Mouse (Mus musculus): Measurements from ENCODE around the gene Rpp38. TPM values are rescaled to one million over a fixed set of nuclear protein-coding genes. Genes with fewer than 3 reads are reported as not detected.
A peak's percentile ranks its signal among the peaks of the same experiment; 100 is the strongest.

Gene Rpp38
- total and polyA plus RNA-seq, 3 experiments: 9.9 to 16.6 TPM; not detected in 1

- Histone ChIP-seq H3K4me3 (ENCODE audit: control insufficient read depth in 1 of 2, insufficient read depth in 1 of 2, low read depth in 2 of 2, low read length in 2 of 2) (no peak overlapping the region), H3K9ac (ENCODE audit: control insufficient read depth, low read depth, low read length, poor library complexity, severe bottlenecking) (no peak overlapping the region), H3K4me1 (ENCODE audit: control insufficient read depth in 1 of 2, insufficient read depth in 2 of 2, low read length in 2 of 2) (peaks cover 0 to 3% of the 10 kb centered on the region in 2 experiments; a peak in 2 of 4 replicates), H3K36me3 (ENCODE audit: control insufficient read depth in 1 of 2, insufficient read depth in 2 of 2, low read length in 2 of 2) (peaks cover 5 to 11% of the 10 kb centered on the region in 2 experiments), H3K79me2 (ENCODE audit: control insufficient read depth, insufficient read depth, low read length, poor library complexity) (peaks cover 7% of the 10 kb centered on the region), H3K27ac (ENCODE audit: control insufficient read depth, low read depth, low read length) (no peak overlapping the region), H3K9me3 (replicated peaks; ENCODE audit: insufficient read depth, low read length) (no peaks in the 10 kb centered on the region), H3K27me3 (ENCODE audit: control insufficient read depth in 1 of 2, insufficient read depth in 2 of 2, low read length in 2 of 2) (no peaks in the 10 kb centered on the region)
- DNase-seq (ENCODE audit: low read depth, low spot score): peak; percentile 37
- TF ChIP-seq CHD2 (IDR thresholded peaks at IDR 0.05; ENCODE audit: low read length): no peak
- no peak for TF ChIP-seq ELF1 (IDR thresholded peaks at IDR 0.05; ENCODE audit: low read depth, low read length)
- TF ChIP-seq BHLHE40 (IDR thresholded peaks at IDR 0.05; ENCODE audit: borderline replicate concordance, low read depth, low read length): no peak
- TF ChIP-seq EP300 (IDR thresholded peaks at IDR 0.05; ENCODE audit: low read depth in 1 of 2, low read length in 2 of 2): peak in 1 of 2 experiments; percentile 19; a peak in 1 of 4 replicates
- TF ChIP-seq HCFC1 (IDR thresholded peaks at IDR 0.05; ENCODE audit: low read depth, low read length): no peak
- TF ChIP-seq MYC (IDR thresholded peaks at IDR 0.05; ENCODE audit: low read depth, low read length): no peak
- no peak for TF ChIP-seq UBTF (IDR thresholded peaks at IDR 0.05; ENCODE audit: borderline replicate concordance, insufficient read depth, low read depth, low read length)
- 0 out of 2 replicates have a peak, but pooled peaks have one; percentile 17 for TF ChIP-seq GATA1 (IDR thresholded peaks at IDR 0.05; ENCODE audit: low read depth, low read length)
- TF ChIP-seq ZKSCAN1 (IDR thresholded peaks at IDR 0.05; ENCODE audit: low read depth, low read length): no peak
- TF ChIP-seq TCF12 (IDR thresholded peaks at IDR 0.05; ENCODE audit: low read depth, low read length): no peak
Observed at GRCm38 (mm10) chr2:3305426-3306025, 26.9 kb downstream of the Rpp38 start.

- no peaks in the 10 kb centered on the region; a peak in 1 of 4 replicates for H3K4me1 ChIP-seq (ENCODE audit: control insufficient read depth in 1 of 2, insufficient read depth in 2 of 2, low read length in 2 of 2)
- no peaks in the 10 kb centered on the region for H3K9me3 ChIP-seq (replicated peaks; ENCODE audit: insufficient read depth, low read length)
- H3K79me2 ChIP-seq (ENCODE audit: control insufficient read depth, insufficient read depth, low read length, poor library complexity): peaks cover 51% of the 10 kb centered on the region
- TF ChIP-seq ZKSCAN1 (IDR thresholded peaks at IDR 0.05; ENCODE audit: low read depth, low read length) (no peak), MAZ (IDR thresholded peaks at IDR 0.05; ENCODE audit: low read depth, low read length) (no peak), CHD2 (IDR thresholded peaks at IDR 0.05; ENCODE audit: low read length) (no peak), RCOR1 (IDR thresholded peaks at IDR 0.05; ENCODE audit: low read depth, low read length) (no peak), UBTF (IDR thresholded peaks at IDR 0.05; ENCODE audit: borderline replicate concordance, insufficient read depth, low read depth, low read length) (no peak), MAFK (IDR thresholded peaks at IDR 0.05; ENCODE audit: borderline replicate concordance, low read depth, low read length) (no peak), CHD1 (IDR thresholded peaks at IDR 0.05; ENCODE audit: low read depth, low read length) (no peak), ELF1 (IDR thresholded peaks at IDR 0.05; ENCODE audit: low read depth, low read length) (no peak), POLR2A (IDR thresholded peaks at IDR 0.05; ENCODE audit: control insufficient read depth in 1 of 2, insufficient read depth in 1 of 2, low read depth in 1 of 2, low read length in 2 of 2, poor library complexity in 1 of 2) (no peak), USF1 (IDR thresholded peaks at IDR 0.05; ENCODE audit: low read depth, low read length) (no peak), RAD21 (IDR thresholded peaks at IDR 0.05; ENCODE audit: low read depth, low read length) (no peak), BHLHE40 (IDR thresholded peaks at IDR 0.05; ENCODE audit: borderline replicate concordance, low read depth, low read length) (no peak), KAT2A (conservative IDR thresholded peaks at IDR 0.05; ENCODE audit: low read depth, low read length) (no peak)
- H3K27me3 ChIP-seq (ENCODE audit: control insufficient read depth in 1 of 2, insufficient read depth in 2 of 2, low read length in 2 of 2): no peaks in the 10 kb centered on the region
- H3K36me3 ChIP-seq (ENCODE audit: control insufficient read depth in 1 of 2, insufficient read depth in 2 of 2, low read length in 2 of 2): no peaks in the 10 kb centered on the region; a peak in 3 of 4 replicates
- no peak overlapping the region for H3K4me3 ChIP-seq (ENCODE audit: control insufficient read depth in 1 of 2, insufficient read depth in 1 of 2, low read depth in 2 of 2, low read length in 2 of 2)
- DNase-seq (ENCODE audit: low read depth, low spot score): no peak
- no peak overlapping the region for H3K27ac ChIP-seq (ENCODE audit: control insufficient read depth, low read depth, low read length)
- H3K9ac ChIP-seq (ENCODE audit: control insufficient read depth, low read depth, low read length, poor library complexity, severe bottlenecking): no peak overlapping the region
Observed at GRCm38 (mm10) chr2:3295826-3296225, 36.6 kb downstream of the Rpp38 start.
